Mouse (Mus musculus) gastrocnemius, adult 8-10 months (tissue): ENCODE data around the gene Ankrd49. TPM values are rescaled to one million over a fixed set of nuclear protein-coding genes. Genes with fewer than 3 reads are reported as not detected.
A peak's percentile ranks its signal among the peaks of the same experiment; 100 is the strongest.

Source experiments
- DNase-seq, 2 experiments: peaks; one replicate each; pipeline ENCODE4 v3.0.0; 2022; ENCODE audit warnings: low spot score in 2 of 2
- total RNA-seq, 4 experiments: library from RNA; stranded (reverse); gene quantifications; 2 replicates each; pipeline ENCODE4 v1.2.4; 2022

Gene Ankrd49
- 1 to 10 TPM; 6.0 to 7.7 (median 7.5) TPM for total RNA-seq

DNA sequence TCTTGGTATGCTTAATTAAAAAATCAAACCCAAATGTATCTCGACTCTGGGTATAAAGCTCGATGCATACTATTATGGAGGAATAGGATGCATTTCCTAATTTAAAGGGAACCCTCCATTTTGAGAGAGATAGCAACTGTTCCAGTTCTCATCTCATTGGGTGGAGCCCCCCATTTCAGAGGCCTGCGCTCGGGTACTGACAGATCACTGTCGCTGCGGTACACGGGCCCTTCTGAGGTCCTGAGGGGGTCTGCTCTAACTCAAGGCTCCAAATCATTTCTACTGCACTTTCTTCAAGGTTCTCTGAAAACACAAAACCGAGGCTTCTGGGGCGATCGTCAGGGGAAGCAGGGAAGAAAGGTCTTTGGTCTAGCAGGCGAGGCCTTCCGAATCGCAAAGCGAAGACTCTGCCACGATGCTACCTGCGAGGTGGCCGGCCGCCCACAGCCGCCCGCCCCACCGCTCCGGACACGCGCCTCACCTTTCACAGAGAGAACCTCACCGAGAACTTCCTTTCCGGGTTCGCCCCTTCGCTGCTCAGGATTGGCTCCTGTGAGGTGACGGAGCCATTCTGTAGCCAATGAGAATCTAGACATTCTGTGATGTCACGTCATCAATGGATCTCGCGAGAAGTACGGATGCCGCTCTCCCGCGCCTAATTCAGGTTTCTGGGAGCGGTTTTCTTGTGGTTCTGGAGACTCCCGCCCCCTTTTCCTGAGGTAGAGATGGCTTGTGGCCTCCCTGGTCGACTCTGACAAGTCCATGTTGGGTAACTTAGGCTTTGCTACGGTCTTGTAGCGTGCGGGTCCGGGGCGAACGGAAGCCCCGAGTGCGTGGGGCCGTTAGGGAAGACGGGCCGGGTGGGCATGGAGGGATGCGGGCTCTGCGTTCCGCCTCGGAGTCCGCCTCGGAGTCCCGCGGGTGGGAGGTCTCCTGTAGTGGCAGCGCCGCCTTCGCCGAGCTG, at the start of gene Ankrd49, which contains the start of gene Mre11a:
Gene Ankrd49, minus strand, starts transcription at position 818 of the 964 bp plus-strand sequence.
Gene Mre11a, plus strand, starts transcription at position 616 of the 964 bp plus-strand sequence.
- peak; percentile 83 to 85 for DNase-seq

GRCm38 (mm10) chr9:14832046-14832445, 47.4 kb upstream of the Ankrd49 start:
- DNase-seq: no peak

DNA sequence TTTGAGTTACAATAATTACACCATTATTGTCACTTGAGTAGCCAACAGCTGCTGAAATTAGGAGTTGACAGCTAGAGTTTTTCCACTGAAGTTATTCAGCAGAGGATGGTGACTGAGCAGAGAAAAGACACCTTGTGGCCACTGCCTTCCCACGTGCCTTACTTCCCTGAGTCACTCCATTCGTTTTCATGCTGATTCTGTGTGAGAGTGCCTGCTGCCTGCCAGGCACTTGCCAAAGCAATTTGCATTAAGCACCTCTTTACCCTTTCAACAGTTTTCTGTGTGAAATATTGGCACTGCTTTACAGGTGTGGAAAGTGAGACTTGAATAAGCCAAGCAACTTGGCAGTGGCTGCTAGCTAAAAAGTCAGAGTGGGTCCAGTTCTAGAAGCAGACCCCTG, 43.2 kb upstream of the Ankrd49 start:
- DNase-seq: no peak

GRCm38 (mm10) chr9:14824840-14825239, 40.2 kb upstream of the Ankrd49 start:
- DNase-seq: no peak

GRCm38 (mm10) chr9:14821396-14821795, 36.7 kb upstream of the Ankrd49 start:
- DNase-seq: no peak

DNA sequence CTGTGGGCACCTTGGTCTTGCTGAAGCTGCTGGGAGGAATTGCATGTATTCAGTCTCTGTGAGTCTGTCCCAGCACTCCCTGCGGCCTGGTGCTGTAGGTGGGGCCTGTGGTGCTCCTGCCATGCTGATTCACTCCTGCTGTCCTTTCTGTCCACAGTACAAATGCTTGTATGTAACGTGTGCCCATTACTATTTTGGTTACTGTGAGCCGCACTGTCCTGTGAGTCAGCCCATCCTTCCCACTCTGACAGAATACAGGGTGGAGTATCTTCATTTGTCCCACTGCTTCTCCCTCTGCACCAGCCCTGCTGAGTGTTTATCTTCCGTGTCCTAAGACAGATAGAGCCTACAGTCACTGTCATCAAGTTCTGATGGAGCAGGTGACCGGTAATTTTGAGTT, 25.5 kb upstream of the Ankrd49 start:
- no peak for DNase-seq

- DNase-seq: no peak
These were observed 22.1 kb upstream of the Ankrd49 start for GRCm38 (mm10) chr9:14806786-14807185.

- no peak for DNase-seq
These were observed 21.1 kb upstream of the Ankrd49 start for GRCm38 (mm10) chr9:14805714-14806113.

GRCm38 (mm10) chr9:14787356-14787755, 2.7 kb upstream of the Ankrd49 start:
- DNase-seq: no peak

GRCm38 (mm10) chr9:14778341-14778740, 6.3 kb downstream of the Ankrd49 start:
- no peak for DNase-seq

GRCm38 (mm10) chr9:14773813-14774212, 10.8 kb downstream of the Ankrd49 start:
- DNase-seq: no peak

- no peak for DNase-seq
These were observed 12.6 kb downstream of the Ankrd49 start for GRCm38 (mm10) chr9:14772074-14772473.

GRCm38 (mm10) chr9:14770803-14771471, 13.7 kb downstream of the Ankrd49 start, which contains the start of gene 1700012B09Rik:
1700012B09Rik (minus strand) TSS chr9:14771030.
- no peak for DNase-seq

DNA sequence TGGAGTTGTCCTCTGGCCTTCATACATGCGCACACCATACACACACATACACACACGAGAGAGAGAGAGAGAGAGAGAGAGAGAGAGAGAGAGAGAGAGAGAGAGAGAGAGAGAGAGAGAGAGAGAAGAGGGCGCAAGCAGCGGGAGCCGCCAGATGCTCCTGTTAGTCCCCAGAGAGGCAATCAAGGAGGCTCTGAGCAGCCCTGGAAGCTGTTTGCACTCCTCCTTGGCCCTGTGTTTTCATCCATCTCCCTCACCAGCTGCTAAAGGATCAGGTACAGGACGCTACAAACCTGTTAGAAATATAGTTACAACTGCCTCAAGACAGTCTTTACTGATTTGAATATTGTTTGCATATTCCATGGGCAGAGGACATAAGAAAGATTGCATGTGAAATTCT, 14.8 kb downstream of the Ankrd49 start:
- DNase-seq: no peak

DNA sequence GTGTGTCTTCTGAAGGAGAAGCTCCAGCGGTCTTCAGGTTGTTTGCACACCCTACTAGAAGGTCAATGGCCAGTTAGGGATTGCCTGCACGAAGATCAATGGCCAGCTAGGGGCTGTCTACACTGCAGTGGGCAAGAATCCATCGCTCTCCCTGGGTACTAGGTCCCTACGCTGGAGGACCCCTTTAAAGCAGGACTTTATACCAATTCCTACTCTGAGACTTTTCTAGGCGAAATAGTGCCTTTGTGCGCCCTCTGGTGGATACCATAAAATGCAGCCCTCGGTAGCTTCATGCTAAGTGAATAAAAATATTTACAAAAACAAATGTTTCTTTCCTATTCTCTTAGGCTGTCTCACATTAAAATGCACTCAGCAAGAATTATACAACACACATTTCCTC, 19.9 kb downstream of the Ankrd49 start:
- DNase-seq: no peak

DNA sequence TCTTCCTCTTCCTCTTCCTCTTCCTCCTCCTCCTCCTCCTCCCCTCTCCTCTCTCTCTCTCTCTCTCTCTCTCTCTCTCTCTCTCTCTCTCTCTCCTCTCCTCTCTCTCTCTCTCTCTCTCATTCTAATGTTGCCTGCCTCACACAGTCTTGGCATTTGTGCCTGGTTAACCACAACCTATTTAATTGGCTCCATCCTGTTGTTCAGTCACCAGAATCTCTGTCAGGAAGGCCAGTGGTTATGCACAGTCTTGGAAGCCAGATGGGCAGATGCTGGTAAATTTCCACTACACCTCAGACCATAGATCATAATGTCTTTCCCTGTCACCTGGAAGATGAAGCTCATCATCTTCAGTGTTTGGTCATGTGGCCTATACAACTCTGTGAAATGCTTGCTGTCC, 25.4 kb downstream of the Ankrd49 start:
- no peak for DNase-seq

DNA sequence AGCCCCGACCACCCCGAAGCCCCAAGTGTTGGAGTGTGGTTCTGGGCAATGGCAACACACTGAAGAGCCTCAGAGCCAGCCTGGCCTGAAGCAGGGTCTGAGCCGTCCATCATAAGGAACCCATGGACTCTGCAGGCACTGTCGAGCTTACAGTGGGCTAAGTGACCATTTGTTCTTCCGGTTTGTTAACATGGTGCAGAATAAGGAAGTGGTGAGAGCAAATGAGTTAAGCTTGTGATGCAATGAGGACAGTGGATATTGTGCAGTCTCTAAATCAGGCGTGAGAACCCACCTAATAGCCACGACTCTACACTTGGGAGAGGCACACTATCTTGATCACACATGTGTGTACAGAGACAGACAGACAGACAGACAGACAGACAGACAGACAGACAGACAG, 26.1 kb downstream of the Ankrd49 start:
- no peak for DNase-seq

DNA sequence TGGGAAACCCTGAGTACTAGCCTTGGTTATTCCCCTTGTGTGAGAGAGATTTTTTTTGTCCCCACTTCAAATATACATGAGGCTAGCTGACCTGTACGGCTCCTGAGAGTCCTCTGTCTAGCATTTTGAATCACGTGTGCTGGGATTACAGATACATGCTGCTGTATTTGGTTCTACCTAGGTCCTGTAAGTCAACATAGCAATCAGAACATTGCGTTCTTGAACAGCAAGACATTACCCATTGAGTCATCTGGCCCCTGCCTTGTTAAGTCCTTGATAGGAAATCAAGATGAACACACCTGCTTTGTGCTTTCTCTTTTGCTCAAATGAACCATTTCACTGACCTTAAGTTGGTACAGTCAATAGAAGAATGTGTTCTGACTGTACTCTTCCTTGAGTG, 30.2 kb downstream of the Ankrd49 start:
- DNase-seq: no peak

DNA sequence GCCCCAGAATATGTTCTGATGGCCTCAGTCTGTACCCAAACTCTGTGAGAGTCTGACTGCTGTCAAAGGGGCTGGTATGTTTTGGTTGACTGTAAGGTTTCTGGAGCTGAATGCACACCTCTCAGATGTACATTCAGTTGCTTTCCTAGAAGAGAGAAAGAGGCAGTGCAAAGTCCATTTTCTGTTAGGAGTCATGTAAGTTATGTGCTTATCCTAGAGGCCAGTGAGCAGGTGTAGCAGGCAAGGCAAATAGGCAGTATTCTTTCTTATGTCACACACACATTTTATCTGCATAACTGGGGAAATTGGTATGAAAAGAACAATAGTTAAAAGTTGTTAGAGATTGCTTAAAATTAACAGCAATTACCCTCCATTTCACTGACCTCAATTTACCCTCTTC, 30.7 kb downstream of the Ankrd49 start:
- DNase-seq: no peak

GRCm38 (mm10) chr9:14752001-14752522, 32.6 kb downstream of the Ankrd49 start, which contains the start of gene Fut4:
Fut4 (minus strand) TSS chr9:14752393.
- peak; percentile 5 to 20 for DNase-seq

DNA sequence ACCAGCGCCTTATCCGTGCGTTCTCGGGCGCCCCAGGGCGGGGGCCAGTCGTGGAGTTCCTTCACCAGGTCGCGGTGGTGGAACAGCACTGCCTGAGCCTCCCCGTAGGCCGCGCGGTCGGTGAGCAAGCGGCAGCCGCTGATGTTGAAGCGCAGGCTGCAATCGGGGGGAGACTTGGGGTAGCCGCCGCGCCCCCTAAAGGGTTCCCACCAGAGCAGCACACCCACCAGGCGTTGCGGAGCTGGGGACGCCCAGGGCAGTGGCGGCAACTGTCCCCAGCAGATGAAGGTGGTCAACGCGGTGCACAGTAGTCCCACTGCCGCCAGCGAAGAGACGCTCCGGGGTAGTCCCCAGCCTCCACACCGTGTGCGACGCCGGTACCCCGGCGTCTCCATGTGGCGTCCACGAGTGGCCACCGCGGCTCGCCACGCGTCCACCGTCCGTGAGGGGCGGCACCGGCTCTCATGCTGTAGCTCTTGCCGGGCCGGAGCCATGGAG, 33.1 kb downstream of the Ankrd49 start:
- no peak for DNase-seq
